In genomic region chr7:49569646-49570045, GRCm38 (mm10) we compare ENCODE assay signal across 15 mouse cellular contexts.
DNase-seq lines count a peak whose midpoint lies in the region; ATAC-seq and TF ChIP-seq lines count a peak whose summit lies in the region.
"Had no signal": no experiment of that assay in that cellular context is flagged by ENCODE, and none has a peak within 500 bp of the region (broad histone marks: within the 10 kb centered on the region; RNA-seq: fewer than 3 reads in every experiment).

No protein-coding gene starts in this region.

- H3K4me2 ChIP-seq in midbrain, embryonic 13.5 days (replicated peaks): no peak overlapping the region
- H3K4me2 ChIP-seq in midbrain, postnatal 0 days (ENCODE audit: low read depth, low read length, poor library complexity, severe bottlenecking): no peak overlapping the region
- H3K4me2 ChIP-seq: embryonic facial prominence, embryonic 12.5 days; kidney, embryonic 15.5 days; liver, embryonic 12.5 days had no signal

- H3K27me3 ChIP-seq in midbrain, embryonic 13.5 days: no peaks in the 10 kb centered on the region
- no peaks in the 10 kb centered on the region for H3K27me3 ChIP-seq in midbrain, postnatal 0 days (ENCODE audit: insufficient read depth, low read length)
- H3K27me3 ChIP-seq: embryonic facial prominence, embryonic 12.5 days; kidney, embryonic 15.5 days; liver, embryonic 12.5 days had no signal

- TF ChIP-seq CTCF in midbrain, postnatal 0 days (IDR thresholded peaks at IDR 0.05): no peak

- no peak overlapping the region for H3K4me3 ChIP-seq in midbrain, embryonic 13.5 days (replicated peaks)
- H3K4me3 ChIP-seq in midbrain, postnatal 0 days (ENCODE audit: low read depth, low read length): no peak overlapping the region
- H3K4me3 ChIP-seq: embryonic facial prominence, embryonic 12.5 days; kidney, embryonic 15.5 days; liver, embryonic 12.5 days had no signal

- H3K36me3 ChIP-seq in midbrain, embryonic 13.5 days: peaks cover 52% of the 10 kb centered on the region
- H3K36me3 ChIP-seq in midbrain, postnatal 0 days (ENCODE audit: insufficient read depth, low read length): peaks cover 52% of the 10 kb centered on the region
- H3K36me3 ChIP-seq: embryonic facial prominence, embryonic 12.5 days had no signal

- ATAC-seq in frontal cortex, adult (ENCODE audit: low TSS enrichment): peak; percentile 62
- peak; percentile 43 for ATAC-seq in midbrain, embryonic 13.5 days
- ATAC-seq in midbrain, postnatal 0 days (ENCODE audit: low FRiP score): no peak
- ATAC-seq: liver, embryonic 12.5 days had no signal

- no peaks in the 10 kb centered on the region for H3K9me3 ChIP-seq in midbrain, embryonic 13.5 days
- H3K9me3 ChIP-seq in midbrain, postnatal 0 days (ENCODE audit: low read length): no peaks in the 10 kb centered on the region
- H3K9me3 ChIP-seq: embryonic facial prominence, embryonic 12.5 days; kidney, embryonic 15.5 days; liver, embryonic 12.5 days had no signal

- no peak for DNase-seq in frontal cortex, postnatal 25 days (ENCODE audit: low spot score in 2 of 2)
- DNase-seq in midbrain, postnatal 0 days (ENCODE audit: low spot score): no peak
- peak; percentile 56 to 60 for DNase-seq in layer of hippocampus, adult 8-10 months (ENCODE audit: low spot score in 2 of 2)
- DNase-seq in right cerebral cortex, postnatal 10 days (ENCODE audit: low spot score in 2 of 2): peak; percentile 74 to 88
- no peak for DNase-seq in cerebellum, adult 9-10 months
- no peak for DNase-seq in heart, adult 9 months (ENCODE audit: low spot score in 2 of 2)
- DNase-seq: adrenal gland, adult 2 months; cerebellum, postnatal 14 days; heart, adult 18-20 months; heart, postnatal 10 days had no signal

- peaks cover 9% of the 10 kb centered on the region for H3K4me1 ChIP-seq in midbrain, embryonic 13.5 days (replicated peaks)
- no peaks in the 10 kb centered on the region for H3K4me1 ChIP-seq in midbrain, postnatal 0 days (ENCODE audit: insufficient read depth, low read length)
- H3K4me1 ChIP-seq: liver, embryonic 12.5 days had no signal

- 48% methylated on average over 7 of the region's 7 CpGs for WGBS in midbrain, embryonic 13.5 days
- 58% methylated on average over 7 of the region's 7 CpGs for WGBS in midbrain, postnatal 0 days

- H3K9ac ChIP-seq in midbrain, embryonic 13.5 days (replicated peaks): no peak overlapping the region
- no peak overlapping the region for H3K9ac ChIP-seq in midbrain, postnatal 0 days (replicated peaks; ENCODE audit: low read length, poor library complexity, severe bottlenecking)
- H3K9ac ChIP-seq: embryonic facial prominence, embryonic 12.5 days; kidney, embryonic 15.5 days; liver, embryonic 12.5 days had no signal

- peak overlapping the region; percentile 0; the same call in 1 of the 2 replicates for H3K27ac ChIP-seq in midbrain, embryonic 13.5 days
- no peak overlapping the region for H3K27ac ChIP-seq in midbrain, postnatal 0 days (ENCODE audit: low read depth, low read length)
- H3K27ac ChIP-seq: embryonic facial prominence, embryonic 12.5 days; kidney, embryonic 15.5 days; liver, embryonic 12.5 days had no signal

Comparison
In these comparisons a context has a peak if more than half of its experiments do, and no peak if none do; other contexts are left out.
1. DNase-seq: peak in layer of hippocampus, adult 8-10 months (2 of 2) and right cerebral cortex, postnatal 10 days (2 of 2); none in frontal cortex, postnatal 25 days (0 of 2), midbrain, postnatal 0 days (single experiment), cerebellum, adult 9-10 months (single experiment) and heart, adult 9 months (0 of 2).